Mouse (Mus musculus): ENCODE measurements around the gene Selenoo.

The Selenoo gene

DNA sequence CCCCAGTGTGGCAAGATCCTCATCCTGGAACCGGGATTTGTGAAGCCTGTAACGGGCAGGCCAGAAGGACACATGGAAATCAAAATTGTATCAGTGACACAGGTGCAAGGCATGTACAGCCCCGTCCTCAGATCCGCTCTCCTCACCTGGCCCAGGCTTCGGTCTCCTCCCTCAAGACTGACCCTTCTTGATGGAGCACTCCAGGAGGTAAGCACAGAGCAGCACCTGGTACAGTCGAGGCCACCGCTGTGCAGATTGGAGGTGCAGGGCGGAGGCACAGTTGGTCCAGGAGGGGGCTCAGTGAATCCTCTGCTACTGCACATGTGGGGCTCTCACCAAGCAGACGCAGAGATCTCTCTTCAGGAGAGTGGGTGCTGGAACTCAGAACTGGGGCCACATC lies 36.5 kb downstream of the Selenoo start:
- DNase-seq (ENCODE audit: low spot score in 2 of 2): no peak

DNA sequence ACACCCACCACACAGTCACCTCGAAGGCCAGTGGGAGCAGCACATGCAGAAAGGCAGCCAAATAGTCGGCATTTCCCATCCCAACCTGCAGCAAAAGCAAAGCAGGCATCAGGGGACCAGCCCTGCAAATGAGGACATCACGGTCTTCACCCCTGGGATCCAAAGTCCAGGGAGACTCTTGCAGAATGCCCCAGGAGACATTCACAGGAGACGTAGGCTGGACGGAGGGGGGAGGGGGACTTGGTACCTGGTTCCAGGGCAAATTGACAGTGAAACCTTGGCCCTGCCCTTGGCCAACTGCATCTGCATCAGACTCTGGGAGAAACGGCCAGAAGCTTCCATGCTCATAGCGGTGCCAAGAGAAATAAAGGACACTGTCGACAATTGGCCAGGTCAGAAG lies 37.7 kb downstream of the Selenoo start:
- DNase-seq (ENCODE audit: low spot score in 2 of 2): no peak

DNA sequence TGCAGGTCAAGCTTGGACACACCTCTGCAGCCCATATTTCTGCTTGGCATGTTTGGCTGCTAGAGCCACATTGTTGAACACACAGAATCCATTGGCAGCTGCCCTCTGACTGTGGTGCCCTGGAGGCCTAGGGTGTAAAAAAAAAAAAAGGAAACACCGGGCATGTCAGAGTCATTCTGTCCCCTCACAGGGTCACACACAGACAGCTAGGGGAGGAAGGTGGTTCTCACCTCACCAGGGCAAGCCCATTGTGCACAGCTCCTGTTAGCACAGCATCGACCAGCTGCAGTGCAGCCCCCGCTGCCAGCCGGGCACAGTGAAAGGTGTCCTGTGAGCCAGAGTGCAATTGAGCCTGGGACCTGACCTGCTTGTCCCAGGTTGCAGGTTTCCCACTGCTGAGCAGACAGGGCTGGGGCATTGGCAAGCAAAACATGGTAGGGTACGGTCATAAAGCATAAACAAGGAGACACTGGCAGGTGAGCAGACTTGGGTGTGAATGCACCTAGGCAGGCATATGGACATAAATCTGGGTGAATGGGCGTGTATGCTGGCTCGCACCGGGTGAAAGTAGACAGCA lies 38.6 kb downstream of the Selenoo start:
- DNase-seq (ENCODE audit: low spot score in 2 of 2): no peak

DNA sequence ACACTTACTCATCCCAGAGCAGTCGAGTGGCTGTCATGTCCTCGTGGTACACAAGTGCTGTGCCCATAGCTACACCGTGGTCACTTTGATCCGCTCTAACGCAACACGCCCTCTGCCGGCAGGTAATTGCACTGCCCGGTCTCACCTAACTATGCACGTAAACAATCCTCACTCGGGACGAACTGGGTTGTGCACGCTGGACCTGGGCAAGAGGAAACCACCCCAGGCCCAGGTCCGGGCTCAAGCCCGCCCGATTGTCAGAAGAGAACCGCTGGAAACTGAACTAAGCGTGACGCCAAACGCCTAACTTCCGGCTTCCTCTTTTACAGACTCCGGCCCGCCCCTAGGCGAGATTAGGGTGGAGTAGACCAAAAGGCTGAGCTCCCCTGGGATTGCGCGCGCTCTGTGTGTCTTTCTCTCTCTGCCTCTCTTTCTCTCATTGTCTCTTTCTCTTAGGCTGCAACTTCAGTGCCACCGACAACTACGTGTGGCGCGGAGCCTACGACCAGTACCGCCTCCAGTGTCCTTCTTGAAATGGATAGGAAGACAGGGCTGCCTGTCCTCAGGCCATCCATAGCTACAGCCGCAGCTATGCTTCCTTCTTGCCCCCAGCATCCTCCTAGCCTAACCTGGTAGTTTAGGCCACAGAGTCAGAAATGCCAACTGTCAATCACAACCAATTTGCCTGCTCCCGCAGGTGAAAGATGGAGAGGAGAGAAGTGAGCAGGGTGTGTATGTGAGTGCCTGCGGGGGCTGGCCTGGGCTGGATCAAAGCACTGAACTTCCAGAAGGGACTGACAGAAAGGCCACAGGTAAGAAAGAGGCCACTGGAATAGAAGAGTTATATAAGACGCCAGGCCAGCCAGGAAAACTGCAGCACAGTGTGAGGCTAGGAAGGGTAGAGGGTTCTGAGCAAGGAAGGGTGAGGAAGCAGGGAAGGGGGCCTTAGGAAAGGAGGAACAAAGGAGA lies 39.8 kb downstream of the Selenoo start, which contains the start of gene Hdac10:
Gene Hdac10, minus strand, starts transcription at position 319 of the 969 bp plus-strand sequence.
- peak; percentile 59 to 89 for DNase-seq (ENCODE audit: low spot score in 2 of 2)

DNA sequence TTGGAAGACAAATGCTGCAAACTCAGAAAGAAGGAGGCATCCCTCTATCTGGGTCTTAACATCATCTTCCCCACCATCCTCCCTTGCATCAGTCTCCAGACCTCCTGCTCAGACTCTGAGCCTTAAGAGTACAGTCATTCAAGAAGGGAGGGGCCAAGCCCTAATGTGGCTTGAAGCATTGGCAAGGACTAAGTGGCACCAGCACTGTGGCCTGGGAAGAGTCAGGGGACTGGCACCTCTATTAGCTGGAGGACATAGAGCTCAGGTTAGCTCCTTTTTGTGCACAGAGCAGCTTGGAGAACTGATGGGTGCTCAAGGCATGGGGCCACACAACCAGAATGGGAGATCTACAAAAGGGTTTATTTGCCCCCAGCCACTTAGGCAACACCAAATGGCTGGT lies 41.4 kb downstream of the Selenoo start:
- DNase-seq (ENCODE audit: low spot score in 2 of 2): no peak

DNA sequence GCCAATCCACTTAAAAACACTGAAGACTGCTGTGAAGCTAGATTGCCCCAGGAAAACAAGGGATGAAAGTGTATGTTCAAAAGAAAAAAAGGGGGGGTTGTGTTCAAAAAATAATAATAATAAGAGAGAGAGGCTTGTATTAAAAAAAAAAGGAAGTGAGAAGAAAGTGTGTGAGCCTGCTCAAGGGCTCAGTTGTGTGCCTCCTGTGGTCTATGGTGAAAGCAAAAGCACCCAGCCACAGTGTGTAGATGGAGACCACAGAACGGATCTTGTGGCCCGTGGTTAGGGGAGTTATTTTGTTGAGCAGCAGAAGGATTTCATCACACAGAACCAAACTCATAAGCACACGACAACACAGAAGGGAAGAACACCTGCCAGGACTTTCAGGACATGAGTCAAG lies 42.4 kb downstream of the Selenoo start:
- no peak for DNase-seq (ENCODE audit: low spot score in 2 of 2)

DNA sequence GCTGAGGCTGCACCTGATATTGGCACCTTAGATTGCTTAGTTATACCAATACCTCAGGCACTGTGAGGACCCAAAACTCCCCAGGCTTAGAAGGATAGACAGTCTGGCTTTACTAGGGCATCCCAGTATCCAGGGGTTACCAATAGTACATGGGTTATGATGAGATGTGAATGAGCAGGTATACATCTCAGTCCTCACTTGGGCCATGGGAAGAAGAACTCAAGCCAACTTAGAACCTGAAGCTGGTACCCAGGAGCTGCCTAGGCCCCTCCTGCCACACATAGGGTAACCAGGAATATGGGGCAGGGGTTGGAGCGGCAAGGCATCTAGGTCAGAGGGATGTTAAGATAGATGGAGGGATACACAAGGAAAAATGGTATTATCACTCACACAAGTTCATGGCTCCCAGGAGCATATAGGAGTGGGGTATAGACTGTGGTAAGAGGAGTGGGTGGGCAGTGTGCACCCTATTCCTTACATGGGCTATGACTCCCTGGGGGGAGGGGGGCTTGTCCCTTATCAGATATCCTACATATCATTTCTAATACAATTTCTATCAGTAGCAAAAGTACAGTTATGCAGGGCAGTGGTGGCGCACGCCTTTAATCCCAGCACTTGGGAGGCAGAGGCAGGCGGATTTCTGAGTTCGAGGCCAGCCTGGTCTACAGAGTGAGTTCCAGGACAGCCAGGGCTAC lies 47.7 kb downstream of the Selenoo start:
- DNase-seq (ENCODE audit: low spot score in 2 of 2): no peak

DNA sequence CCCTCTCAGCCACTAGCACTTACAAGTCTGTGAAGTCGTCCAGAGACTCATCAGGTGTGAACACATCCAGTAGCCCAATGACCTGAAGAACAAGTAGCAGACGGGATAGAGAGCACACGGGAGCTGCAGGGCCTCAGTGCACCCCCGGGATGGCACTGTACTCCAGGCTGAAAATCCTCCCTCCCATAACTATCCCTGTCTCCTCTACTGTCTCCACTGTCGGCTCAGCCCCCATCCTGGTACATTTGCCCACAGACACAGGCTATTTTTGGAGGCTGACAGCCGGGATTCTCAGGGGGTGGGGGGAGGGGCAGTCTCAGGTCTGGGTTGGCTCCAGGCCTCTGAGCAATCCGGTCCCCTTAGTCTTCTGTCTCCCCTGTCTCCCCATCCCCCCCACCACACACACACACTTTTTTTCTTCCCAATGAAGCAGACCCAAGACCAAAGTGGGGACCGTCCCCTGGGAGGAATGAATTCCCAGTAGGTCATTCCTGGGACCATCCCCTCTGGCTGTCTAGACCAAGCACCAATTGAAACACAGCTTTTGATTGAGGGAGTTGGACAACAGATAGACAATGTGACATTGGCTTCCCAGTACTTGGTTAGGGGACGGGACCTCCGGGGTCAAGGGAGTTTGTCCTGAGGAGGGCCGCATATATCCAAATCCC lies 48.6 kb downstream of the Selenoo start:
- DNase-seq (ENCODE audit: low spot score in 2 of 2): no peak

DNA sequence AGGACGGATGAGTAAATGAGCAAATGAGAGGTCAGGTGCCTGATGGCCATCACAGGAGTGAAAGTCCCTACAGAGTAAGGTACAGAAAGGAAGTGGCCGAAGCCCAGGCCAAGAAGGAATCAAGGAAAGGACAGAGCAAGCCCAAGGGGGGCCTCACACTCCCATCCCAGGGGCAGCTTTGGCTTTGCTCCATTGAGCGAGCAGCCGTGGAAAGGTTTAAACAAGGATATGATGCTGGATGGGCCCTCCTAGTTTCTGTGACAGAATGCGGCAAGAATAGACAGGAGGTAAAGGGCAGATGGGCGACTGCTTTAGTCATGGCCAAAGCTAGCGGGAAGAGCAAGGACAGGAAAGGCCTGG lies 49.1 kb downstream of the Selenoo start:
- DNase-seq (ENCODE audit: low spot score in 2 of 2): no peak

DNA sequence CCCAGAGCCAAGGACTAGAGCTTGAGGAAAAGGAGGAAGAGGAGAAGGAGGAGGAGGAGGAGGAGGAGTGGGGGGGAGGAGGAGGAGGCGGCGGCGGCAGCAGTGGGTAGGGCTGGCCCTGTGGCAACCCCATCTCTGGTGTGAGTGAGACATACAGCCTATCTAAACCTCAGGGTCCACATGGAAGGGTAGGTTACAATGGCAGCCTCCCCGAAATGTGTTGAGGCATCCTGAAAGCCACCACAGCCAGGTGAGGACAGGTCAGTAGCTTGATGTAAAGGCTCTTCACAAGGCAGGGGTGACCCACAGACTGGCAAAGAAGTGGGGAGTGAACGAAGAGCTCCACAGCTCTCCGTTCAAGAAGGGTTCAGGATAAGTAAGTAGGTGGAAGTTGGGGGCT lies 49.6 kb downstream of the Selenoo start:
- DNase-seq (ENCODE audit: low spot score in 2 of 2): no peak

DNA sequence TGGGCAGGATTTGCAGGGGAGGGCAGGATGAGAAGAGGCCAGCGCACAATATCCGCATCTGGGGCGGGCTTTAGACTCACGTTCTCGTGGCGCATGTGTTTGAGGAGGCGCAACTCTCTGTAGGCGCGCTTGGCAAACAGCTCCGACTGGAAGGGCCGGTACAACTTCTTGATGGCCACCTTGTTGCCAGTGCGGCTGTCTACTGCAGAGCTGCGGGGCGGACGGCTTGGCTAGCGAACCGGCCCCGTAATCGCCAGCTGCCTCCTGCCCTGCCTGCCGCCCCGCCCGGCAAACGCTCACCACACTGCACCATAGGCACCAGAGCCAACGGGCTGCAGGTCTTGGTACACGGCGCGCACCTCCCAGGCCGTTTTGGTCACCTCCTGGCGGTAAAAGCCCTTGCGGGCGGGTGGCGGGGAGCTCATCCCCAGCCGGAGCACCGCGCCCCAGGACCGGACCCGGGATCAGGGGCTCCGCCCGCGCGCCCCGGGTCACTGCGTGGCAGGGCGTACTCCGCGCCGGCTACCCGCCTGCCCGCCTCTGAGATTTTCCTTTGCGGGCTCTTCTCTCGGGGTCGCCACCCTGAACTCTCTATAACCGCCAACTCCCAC lies 51.3 kb downstream of the Selenoo start:
- DNase-seq (ENCODE audit: low spot score in 2 of 2): peak; percentile 51 to 87

DNA sequence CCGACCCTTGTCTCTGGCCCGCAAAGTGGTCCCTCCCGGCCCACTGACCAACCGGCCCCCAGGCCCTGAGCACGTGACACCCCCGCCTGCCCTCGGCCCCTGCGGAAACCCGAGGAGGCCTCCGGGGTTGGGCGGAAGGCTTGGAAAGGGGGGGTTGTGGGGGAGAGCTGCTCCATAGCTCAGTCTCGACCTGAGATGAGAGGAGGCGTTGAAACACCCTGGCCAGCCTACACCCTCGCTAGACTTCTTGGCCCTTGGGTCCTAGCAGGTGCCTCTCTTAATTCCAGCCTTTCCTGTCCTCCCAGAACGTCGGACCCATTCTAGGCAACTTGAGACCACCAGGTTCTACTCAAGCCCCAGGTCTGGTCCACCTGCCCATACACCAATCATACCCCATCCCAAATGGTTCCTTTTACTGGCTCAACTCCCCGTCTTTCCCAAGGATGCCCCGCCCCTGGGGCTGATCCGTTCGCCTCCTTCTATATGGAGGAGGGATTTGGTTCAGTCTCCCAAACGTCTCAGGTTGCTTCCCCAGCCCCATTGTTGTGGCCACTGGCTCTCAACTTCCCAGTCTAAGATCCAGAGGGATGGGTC lies 51.9 kb downstream of the Selenoo start, which contains the start of gene Mapk12:
Gene Mapk12, minus strand, starts transcription at position 45 of the 594 bp plus-strand sequence.
- DNase-seq (ENCODE audit: low spot score in 2 of 2): peak in 1 of 2 experiments; percentile 44

DNA sequence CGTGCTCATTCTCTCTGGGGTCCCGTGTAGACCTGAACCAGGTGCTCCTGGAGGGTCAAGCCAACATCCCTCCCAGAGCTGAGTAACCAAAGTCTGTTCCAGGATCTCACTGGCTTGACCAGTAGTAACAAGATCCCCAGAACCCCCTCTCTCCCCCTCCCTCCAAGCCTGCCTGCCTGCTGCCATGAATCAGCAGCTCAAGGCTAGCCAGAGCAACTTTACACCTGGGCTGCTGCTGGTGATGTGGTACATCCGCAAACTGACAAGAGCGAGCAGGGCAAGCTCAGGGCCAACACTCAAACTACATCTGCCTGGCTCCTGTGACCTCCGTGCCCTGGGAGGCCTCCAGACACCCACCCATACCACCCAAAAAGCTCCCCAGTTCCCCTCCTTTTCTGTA lies 52.6 kb downstream of the Selenoo start:
- no peak for DNase-seq (ENCODE audit: low spot score in 2 of 2)

DNA sequence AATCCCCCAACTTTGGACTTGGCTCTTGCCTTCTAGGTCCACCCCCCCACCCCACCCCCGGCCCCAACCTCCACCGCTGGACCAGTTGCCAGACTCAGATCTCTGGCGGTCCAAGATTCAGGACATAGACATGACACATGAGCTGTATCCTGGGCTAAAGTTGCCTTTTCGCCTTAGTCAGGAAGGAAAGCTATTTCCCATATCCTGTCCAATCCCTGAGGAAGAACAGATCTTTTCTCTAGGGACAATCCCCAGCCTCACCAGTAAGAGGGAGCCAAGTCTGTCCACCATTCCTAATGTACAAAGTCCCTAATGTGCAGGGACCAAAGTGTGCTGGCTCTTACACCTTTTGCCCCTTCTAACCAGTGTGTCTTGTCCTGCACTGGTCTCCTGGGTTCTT lies 53.0 kb downstream of the Selenoo start:
- no peak for DNase-seq (ENCODE audit: low spot score in 2 of 2)

DNA sequence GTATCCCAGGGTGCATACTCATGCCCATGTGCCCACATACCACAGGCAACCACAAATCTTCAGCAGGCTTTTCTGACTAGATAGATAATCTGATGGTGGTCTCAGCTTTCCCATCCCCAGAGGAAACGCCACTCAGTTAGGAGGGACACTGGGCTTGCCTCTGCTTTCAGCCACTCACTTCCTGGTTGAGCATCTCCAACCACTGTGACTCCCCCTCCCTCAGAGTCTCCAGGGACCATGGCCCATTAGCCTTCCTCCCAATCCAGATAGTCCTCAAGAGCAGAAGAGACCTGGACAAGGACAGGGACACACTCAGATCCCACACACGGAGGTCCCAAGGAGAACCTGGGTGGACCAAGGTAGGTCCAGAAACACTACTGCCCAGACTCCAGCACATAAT lies 54.2 kb downstream of the Selenoo start:
- no peak for DNase-seq (ENCODE audit: low spot score in 2 of 2)

DNA sequence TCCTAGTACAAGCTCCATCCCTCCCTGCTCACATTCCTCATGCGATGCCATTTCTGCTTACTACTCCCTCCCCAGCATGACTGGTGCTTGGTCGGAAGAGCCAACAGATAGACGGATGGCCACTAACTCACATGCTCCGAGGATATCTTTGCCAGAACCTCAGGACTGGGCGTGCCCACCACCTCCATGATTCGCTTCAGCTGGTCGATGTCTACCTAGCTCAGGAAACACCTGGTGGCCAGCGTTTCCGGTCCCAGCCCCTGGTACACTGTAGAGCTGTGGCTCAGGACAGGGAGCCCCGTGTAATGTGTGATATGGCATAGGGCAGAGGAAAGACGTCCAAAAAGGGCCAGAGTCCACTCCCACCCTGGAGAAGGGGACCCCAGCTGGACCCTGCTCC lies 56.1 kb downstream of the Selenoo start:
- no peak for DNase-seq (ENCODE audit: low spot score in 2 of 2)

DNA sequence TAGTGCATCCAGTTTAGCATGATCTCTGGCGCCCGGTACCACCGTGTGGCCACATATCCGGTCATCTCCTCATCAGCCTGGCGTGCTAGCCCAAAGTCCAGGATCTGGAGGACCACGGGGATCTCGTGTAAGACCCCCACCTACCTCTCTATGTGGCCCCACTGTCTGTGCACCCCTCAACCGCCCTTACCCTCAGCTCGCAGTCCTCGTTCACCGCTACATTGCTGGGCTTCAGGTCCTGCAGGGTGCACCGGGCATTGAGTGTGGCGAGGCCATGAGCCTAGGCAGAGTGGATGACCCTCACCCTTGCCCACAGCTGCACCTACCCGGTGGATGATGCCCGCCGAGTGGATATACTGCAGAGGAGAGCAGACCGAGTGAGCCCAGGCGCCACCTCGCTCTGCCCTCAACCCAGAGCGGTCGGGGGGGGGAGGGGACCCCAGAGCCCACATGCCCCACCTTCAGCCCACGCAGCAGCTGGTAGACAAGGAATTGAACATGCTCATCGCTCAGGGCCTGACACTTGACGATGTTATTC lies 57.0 kb downstream of the Selenoo start:
- DNase-seq (ENCODE audit: low spot score in 2 of 2): no peak

DNA sequence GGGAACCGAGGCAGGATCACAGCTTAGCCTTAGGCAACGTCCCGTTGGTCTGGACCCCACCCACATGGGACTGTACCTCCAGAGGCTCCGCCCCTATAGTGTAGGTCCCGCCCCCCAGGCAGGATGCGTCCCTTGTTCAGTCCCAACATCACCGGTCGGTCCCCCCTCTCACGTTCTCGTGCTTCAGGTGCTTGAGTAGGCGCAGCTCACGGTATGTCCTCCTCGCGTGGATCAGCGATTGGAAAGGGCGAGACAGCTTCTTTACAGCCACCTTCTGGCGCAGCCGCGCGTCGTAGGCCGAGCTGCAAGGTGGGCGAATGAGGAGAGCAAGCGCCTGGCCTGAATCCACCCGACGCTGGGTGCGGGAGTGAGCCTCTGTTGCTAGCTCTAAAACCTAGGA lies 57.7 kb downstream of the Selenoo start:
- DNase-seq (ENCODE audit: low spot score in 2 of 2): peak; percentile 39 to 83

DNA sequence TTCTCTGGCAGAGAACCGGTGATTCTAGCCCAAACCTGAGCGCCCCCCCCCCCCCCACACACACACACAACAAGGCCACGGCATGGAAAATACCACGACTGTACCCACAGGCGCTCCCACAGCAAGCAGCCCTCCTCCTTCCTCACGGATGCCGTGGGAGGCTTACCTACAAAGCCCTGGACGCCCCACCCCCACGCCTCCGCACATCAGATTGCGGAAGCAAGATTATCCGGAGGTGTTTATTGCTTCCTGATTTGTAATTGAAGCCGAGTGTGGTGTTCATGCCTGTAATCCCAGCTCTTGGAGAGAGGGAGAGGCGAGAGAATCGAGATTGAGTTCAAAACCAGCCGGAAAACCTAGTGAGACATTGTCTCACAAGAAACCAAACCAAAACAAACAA lies 58.1 kb downstream of the Selenoo start:
- DNase-seq (ENCODE audit: low spot score in 2 of 2): peak in 1 of 2 experiments; percentile 70

DNA sequence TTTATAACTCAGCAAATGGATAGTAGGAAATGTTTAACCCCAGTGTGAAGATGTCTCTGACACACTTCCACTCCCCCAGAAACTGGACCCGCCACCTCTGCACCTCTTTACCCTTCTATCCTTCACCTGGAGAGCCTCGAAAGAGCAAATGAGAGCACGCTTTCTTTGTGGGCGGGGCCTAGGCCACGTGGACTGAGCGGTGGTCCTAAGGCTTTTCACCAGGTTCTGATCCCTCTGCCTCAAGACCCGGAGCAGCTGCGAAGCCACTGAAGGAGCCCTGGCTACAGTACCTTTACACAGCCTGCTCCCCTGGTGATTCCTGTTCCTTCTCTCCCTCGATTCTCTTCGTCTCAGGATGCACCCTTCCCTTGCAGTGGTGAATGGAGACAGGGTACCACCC lies 58.6 kb downstream of the Selenoo start:
- DNase-seq (ENCODE audit: low spot score in 2 of 2): no peak

DNA sequence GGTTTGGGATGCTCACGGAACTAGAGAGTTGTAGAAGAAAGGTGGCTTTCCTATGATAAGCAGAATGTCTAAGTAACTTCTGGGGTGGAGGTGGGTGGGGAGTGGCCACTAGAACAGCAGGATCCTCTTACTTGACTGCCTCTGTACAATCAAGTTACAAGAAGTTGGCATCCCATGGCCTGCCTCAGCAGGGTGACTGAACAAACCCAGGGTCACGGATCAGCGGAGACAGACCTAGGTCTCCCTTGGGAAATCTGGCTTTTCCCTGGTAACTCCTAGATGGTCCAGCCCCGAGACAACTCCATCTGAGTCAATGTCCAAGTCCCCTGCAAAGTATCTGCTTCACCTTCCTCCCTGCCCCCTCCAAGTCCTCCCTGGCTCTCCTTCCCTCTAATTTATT lies 59.0 kb downstream of the Selenoo start:
- no peak for DNase-seq (ENCODE audit: low spot score in 2 of 2)
